In the genomic region with DNA sequence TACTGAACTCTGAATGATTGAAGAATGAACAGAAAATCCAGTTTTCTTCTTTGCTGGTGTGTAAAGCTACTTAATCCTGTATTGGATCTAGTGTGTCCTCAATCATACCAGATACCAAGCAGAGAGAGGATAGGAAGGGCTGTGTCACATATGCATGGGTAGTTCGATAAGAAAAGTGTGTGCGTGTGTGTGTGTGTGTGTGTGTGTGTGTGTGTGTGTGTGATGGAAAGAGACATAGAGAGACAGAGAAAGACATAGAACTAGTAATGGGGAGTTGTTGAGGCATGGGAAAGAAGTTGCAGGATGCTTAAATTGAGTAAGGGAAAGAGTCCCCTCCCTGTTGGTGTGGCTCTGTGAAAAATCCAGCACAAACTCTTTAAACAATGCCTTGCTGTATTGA, we compare ENCODE assay signal across 43 mouse cellular contexts. TPM values are rescaled to one million over a fixed set of nuclear protein-coding genes. Genes with fewer than 3 reads are reported as not detected.
"Had no signal": no experiment of that assay in that cellular context is flagged by ENCODE, and none has a peak within 500 bp of the region (broad histone marks: within the 10 kb centered on the region; RNA-seq: fewer than 3 reads in every experiment).

A gene (minus strand): TSS at position 101 of the 400 bp plus-strand sequence.

- H3K36me3 ChIP-seq: heart, embryonic 10.5 days; heart, embryonic 12.5 days; heart, embryonic 13.5 days; heart, embryonic 15.5 days; hindbrain, embryonic 10.5 days; hindbrain, embryonic 15.5 days; intestine, embryonic 15.5 days; kidney, embryonic 15.5 days had no signal

- ATAC-seq: inflammation-experienced regulatory T-cells, adult 6 months; intestine, embryonic 15.5 days; intestine, embryonic 16.5 days; intestine, postnatal 0 days had no signal

- H3K9me3 ChIP-seq: heart, embryonic 10.5 days; heart, embryonic 12.5 days; heart, embryonic 13.5 days; heart, embryonic 15.5 days; hindbrain, embryonic 10.5 days; hindbrain, embryonic 15.5 days; intestine, embryonic 15.5 days; kidney, embryonic 15.5 days had no signal

- H3K4me2 ChIP-seq: heart, embryonic 11.5 days; heart, embryonic 12.5 days; heart, embryonic 13.5 days; heart, embryonic 15.5 days; hindbrain, embryonic 14.5 days; hindbrain, embryonic 15.5 days; intestine, embryonic 15.5 days; kidney, embryonic 15.5 days had no signal

- H3K27ac ChIP-seq: heart, embryonic 10.5 days; heart, embryonic 13.5 days; heart, embryonic 15.5 days; hindbrain, embryonic 10.5 days; hindbrain, embryonic 14.5 days; hindbrain, embryonic 15.5 days; hindbrain, postnatal 0 days; intestine, embryonic 15.5 days; kidney, embryonic 15.5 days; kidney, postnatal 0 days; layer of hippocampus, adult 2 months had no signal

- H3K4me1 ChIP-seq: hindbrain, embryonic 15.5 days; intestine, embryonic 15.5 days; kidney, embryonic 15.5 days had no signal

- H3K4me3 ChIP-seq: heart, embryonic 10.5 days; heart, embryonic 12.5 days; heart, embryonic 13.5 days; heart, embryonic 15.5 days; hindbrain, embryonic 10.5 days; hindbrain, embryonic 15.5 days; intestine, embryonic 15.5 days; kidney, embryonic 15.5 days; layer of hippocampus, adult 2 months had no signal

- H3K9ac ChIP-seq: heart, embryonic 12.5 days; heart, embryonic 13.5 days; heart, embryonic 15.5 days; hindbrain, embryonic 14.5 days; hindbrain, embryonic 15.5 days; intestine, embryonic 15.5 days; kidney, embryonic 15.5 days had no signal

- DNase-seq: heart, postnatal 10 days; heart, postnatal 14 days; heart, postnatal 36 days; heart, postnatal 4 days; kidney, adult 11 months; kidney, adult 18-20 months; kidney, adult 2 months; kidney, adult 8-10 months; kidney, adult 9 months; kidney, postnatal 10 days; kidney, postnatal 14 days; kidney, postnatal 25 days; kidney, postnatal 36 days; kidney, postnatal 4 days; layer of hippocampus, adult 9-11 months; layer of hippocampus, postnatal 36 days had no signal

- H3K27me3 ChIP-seq: heart, embryonic 12.5 days; heart, embryonic 13.5 days; heart, embryonic 15.5 days; hindbrain, embryonic 15.5 days; intestine, embryonic 15.5 days; kidney, embryonic 15.5 days had no signal

RNA-seq across cellular contexts. Expression of the gene that starts here (rescaled TPM):
- total RNA-seq: heart, postnatal 10 days; hematopoietic stem cell, adult 5-6 weeks; layer of hippocampus, adult 18-20 months; layer of hippocampus, adult 2 months; layer of hippocampus, adult 8-10 months; layer of hippocampus, postnatal 10 days; layer of hippocampus, postnatal 14 days; layer of hippocampus, postnatal 25 days; layer of hippocampus, postnatal 36 days; left cerebral cortex, adult 18-20 months had no signal
- polyA plus RNA-seq: hindbrain, embryonic 10.5 days; hindbrain, embryonic 11.5 days; inflammation-experienced regulatory T-cells, adult 6 months; intestine, embryonic 14.5 days; intestine, embryonic 15.5 days; kidney, embryonic 14.5 days; kidney, embryonic 15.5 days; large intestine, adult 2 months had no signal
